Mouse (Mus musculus): ENCODE data around the gene Spen. TPM values are rescaled to one million over a fixed set of nuclear protein-coding genes. Genes with fewer than 3 reads are reported as not detected.
A peak's percentile ranks its signal among the peaks of the same experiment; 100 is the strongest.
"Not testable (repeated sequence)": the region's sequence is repeated elsewhere in the genome, so short reads cannot be mapped to it uniquely, and the experiment has no call there.

Spen gene
- polyA plus RNA-seq, 1 experiment, result 46.9 TPM

DNA sequence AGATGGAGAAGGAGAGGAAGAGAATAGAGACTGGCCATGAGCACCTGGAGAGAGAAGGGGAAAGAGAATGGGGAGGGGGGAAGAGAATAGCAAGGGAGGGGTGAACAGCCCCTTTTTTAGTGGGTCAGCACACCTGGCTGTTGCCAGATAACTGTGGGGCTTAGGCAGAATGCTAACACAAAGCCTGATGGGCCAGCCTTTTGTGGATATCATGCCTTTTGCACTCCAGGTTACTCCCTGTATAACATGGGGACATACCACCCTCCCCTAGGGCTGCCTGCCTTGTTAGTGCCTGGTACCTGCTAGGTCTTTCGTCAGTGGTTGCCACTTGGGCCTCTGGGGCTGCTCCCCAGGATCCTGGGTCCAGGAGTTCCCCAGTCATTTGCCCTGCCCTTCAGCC, 32.4 kb upstream of the Spen start:
- H3K36me3 ChIP-seq (ENCODE audit: control insufficient read depth, insufficient read depth, low read length, poor library complexity, severe bottlenecking), result no peaks in the 10 kb centered on the region
- no peaks in the 10 kb centered on the region for H3K27me3 ChIP-seq (ENCODE audit: control insufficient read depth, insufficient read depth, low read length, poor library complexity, severe bottlenecking)
- H3K9me3 ChIP-seq (replicated peaks; ENCODE audit: control insufficient read depth, insufficient read depth, low read length, poor library complexity, severe bottlenecking), result no peaks in the 10 kb centered on the region
- H3K27ac ChIP-seq (ENCODE audit: insufficient read depth, low read length), result peak overlapping the region; percentile 57
- peaks cover 18% of the 10 kb centered on the region for H3K4me1 ChIP-seq (ENCODE audit: control insufficient read depth, insufficient read depth, low read length)
- H3K4me3 ChIP-seq (ENCODE audit: low read depth, low read length), result peak overlapping the region; percentile 55
- TF ChIP-seq CTCF (IDR thresholded peaks at IDR 0.05; ENCODE audit: low read depth, low read length), result no peak
- no peak for TF ChIP-seq EP300 (IDR thresholded peaks at IDR 0.05; ENCODE audit: insufficient read depth, low read depth, low read length)
- TF ChIP-seq POLR2A (IDR thresholded peaks at IDR 0.05; ENCODE audit: insufficient read depth, low read length), result no peak
- H3K9ac ChIP-seq (ENCODE audit: low read depth, poor library complexity, severe bottlenecking), result peak overlapping the region; percentile 45

GRCm38 (mm10) chr4:141570004-141570403, 31.6 kb upstream of the Spen start:
- Histone ChIP-seq H3K9me3 (replicated peaks; ENCODE audit: control insufficient read depth, insufficient read depth, low read length, poor library complexity, severe bottlenecking) (no peaks in the 10 kb centered on the region), H3K4me3 (ENCODE audit: low read depth, low read length) (peak overlapping the region; percentile 24; the same call in 1 of the 2 replicates), H3K9ac (ENCODE audit: low read depth, poor library complexity, severe bottlenecking) (no peak overlapping the region), H3K36me3 (ENCODE audit: control insufficient read depth, insufficient read depth, low read length, poor library complexity, severe bottlenecking) (no peaks in the 10 kb centered on the region), H3K27me3 (ENCODE audit: control insufficient read depth, insufficient read depth, low read length, poor library complexity, severe bottlenecking) (no peaks in the 10 kb centered on the region), H3K27ac (ENCODE audit: insufficient read depth, low read length) (peak overlapping the region; percentile 95), H3K4me1 (ENCODE audit: control insufficient read depth, insufficient read depth, low read length) (peaks cover 18% of the 10 kb centered on the region)
- TF ChIP-seq EP300 (IDR thresholded peaks at IDR 0.05; ENCODE audit: insufficient read depth, low read depth, low read length) (peak; percentile 100), POLR2A (IDR thresholded peaks at IDR 0.05; ENCODE audit: insufficient read depth, low read length) (no peak), CTCF (IDR thresholded peaks at IDR 0.05; ENCODE audit: low read depth, low read length) (no peak)

GRCm38 (mm10) chr4:141568966-141569365, 30.6 kb upstream of the Spen start:
- Histone ChIP-seq H3K27me3 (ENCODE audit: control insufficient read depth, insufficient read depth, low read length, poor library complexity, severe bottlenecking) (no peaks in the 10 kb centered on the region), H3K4me1 (ENCODE audit: control insufficient read depth, insufficient read depth, low read length) (peaks cover 18% of the 10 kb centered on the region), H3K9me3 (replicated peaks; ENCODE audit: control insufficient read depth, insufficient read depth, low read length, poor library complexity, severe bottlenecking) (no peaks in the 10 kb centered on the region), H3K27ac (ENCODE audit: insufficient read depth, low read length) (peak overlapping the region; percentile 95), H3K36me3 (ENCODE audit: control insufficient read depth, insufficient read depth, low read length, poor library complexity, severe bottlenecking) (no peaks in the 10 kb centered on the region), H3K9ac (ENCODE audit: low read depth, poor library complexity, severe bottlenecking) (peak overlapping the region; percentile 6; the same call in 1 of the 2 replicates), H3K4me3 (ENCODE audit: low read depth, low read length) (no peak overlapping the region)
- no peak for TF ChIP-seq CTCF (IDR thresholded peaks at IDR 0.05; ENCODE audit: low read depth, low read length)
- no peak for TF ChIP-seq POLR2A (IDR thresholded peaks at IDR 0.05; ENCODE audit: insufficient read depth, low read length)
- no peak for TF ChIP-seq EP300 (IDR thresholded peaks at IDR 0.05; ENCODE audit: insufficient read depth, low read depth, low read length)

DNA sequence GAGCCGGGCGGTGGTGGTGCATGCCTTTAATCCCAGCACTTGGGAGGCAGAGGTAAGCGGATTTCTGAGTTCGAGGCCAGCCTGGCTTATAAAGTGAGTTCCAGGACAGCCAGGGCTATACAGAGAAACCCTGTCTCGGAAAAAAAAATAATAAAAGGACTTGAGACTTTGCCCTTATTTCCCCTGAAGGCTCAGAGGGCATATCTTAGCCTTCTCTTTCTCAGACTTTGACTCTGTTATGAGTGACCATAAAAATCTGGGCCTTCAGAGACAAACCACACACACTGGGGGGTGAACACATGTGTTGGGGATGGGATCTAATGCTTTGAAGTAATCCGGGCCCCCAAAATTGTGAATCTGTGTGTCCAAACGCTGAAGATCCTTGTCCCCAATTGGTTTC, 28.8 kb upstream of the Spen start:
- H3K27ac ChIP-seq (ENCODE audit: insufficient read depth, low read length); H3K27me3 ChIP-seq (ENCODE audit: control insufficient read depth, insufficient read depth, low read length, poor library complexity, severe bottlenecking); H3K4me3 ChIP-seq (ENCODE audit: low read depth, low read length); H3K9me3 ChIP-seq (replicated peaks; ENCODE audit: control insufficient read depth, insufficient read depth, low read length, poor library complexity, severe bottlenecking); H3K36me3 ChIP-seq (ENCODE audit: control insufficient read depth, insufficient read depth, low read length, poor library complexity, severe bottlenecking): not testable (repeated sequence)
- H3K9ac ChIP-seq (ENCODE audit: low read depth, poor library complexity, severe bottlenecking), result peak overlapping the region; percentile 57
- H3K4me1 ChIP-seq (ENCODE audit: control insufficient read depth, insufficient read depth, low read length), result peaks cover 12% of the 10 kb centered on the region

DNA sequence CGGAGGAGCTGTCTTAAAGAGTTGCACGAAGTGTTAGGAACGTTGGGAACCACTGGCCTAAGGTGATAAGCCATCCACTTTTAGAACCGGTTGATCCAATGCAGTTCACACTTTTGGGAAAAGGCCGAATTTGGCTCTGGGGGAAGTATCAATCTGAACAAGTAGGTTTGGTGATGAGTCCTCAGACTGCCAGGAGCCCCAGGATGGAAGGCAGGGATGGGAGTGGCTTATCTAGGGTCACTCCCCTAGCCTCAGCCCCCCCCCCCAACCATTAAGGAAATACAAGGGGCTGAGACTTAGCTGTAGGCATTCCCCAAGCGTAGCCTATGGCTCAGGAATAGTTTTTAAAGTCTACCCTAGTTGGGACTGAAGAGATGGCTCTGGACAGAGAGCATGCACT, 27.8 kb upstream of the Spen start:
- H3K4me3 ChIP-seq (ENCODE audit: low read depth, low read length), result peak overlapping the region; percentile 29; the same call in 1 of the 2 replicates
- no peaks in the 10 kb centered on the region for H3K27me3 ChIP-seq (ENCODE audit: control insufficient read depth, insufficient read depth, low read length, poor library complexity, severe bottlenecking)
- no peaks in the 10 kb centered on the region for H3K9me3 ChIP-seq (replicated peaks; ENCODE audit: control insufficient read depth, insufficient read depth, low read length, poor library complexity, severe bottlenecking)
- H3K36me3 ChIP-seq (ENCODE audit: control insufficient read depth, insufficient read depth, low read length, poor library complexity, severe bottlenecking), result no peaks in the 10 kb centered on the region
- peak overlapping the region; percentile 97 for H3K27ac ChIP-seq (ENCODE audit: insufficient read depth, low read length)
- peak overlapping the region; percentile 57 for H3K9ac ChIP-seq (ENCODE audit: low read depth, poor library complexity, severe bottlenecking)
- peaks cover 10% of the 10 kb centered on the region for H3K4me1 ChIP-seq (ENCODE audit: control insufficient read depth, insufficient read depth, low read length)
- TF ChIP-seq CTCF (IDR thresholded peaks at IDR 0.05; ENCODE audit: low read depth, low read length), result no peak
- peak; percentile 77 for TF ChIP-seq EP300 (IDR thresholded peaks at IDR 0.05; ENCODE audit: insufficient read depth, low read depth, low read length)
- TF ChIP-seq POLR2A (IDR thresholded peaks at IDR 0.05; ENCODE audit: insufficient read depth, low read length), result peak; percentile 14

DNA sequence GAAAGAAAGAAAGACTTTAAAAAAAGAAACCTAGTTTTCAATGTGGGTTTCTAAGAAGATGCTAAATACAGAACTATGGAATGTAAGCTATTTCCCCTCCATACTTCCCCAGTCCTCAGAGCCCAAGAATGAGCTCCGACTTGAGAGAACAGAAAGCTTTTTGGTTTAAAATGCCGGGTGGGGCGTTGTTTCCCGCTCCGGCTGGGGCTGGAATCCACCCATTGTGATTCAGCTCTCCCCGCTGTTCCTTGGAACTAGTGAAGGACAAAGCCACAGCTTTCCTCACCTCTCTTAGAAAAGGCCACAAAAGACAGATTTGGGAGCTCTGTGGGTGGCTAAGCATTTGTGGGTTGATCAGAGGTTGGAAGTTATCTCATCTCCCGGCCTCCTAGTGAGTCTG, 26.9 kb upstream of the Spen start:
- H3K9ac ChIP-seq (ENCODE audit: low read depth, poor library complexity, severe bottlenecking), result peak overlapping the region; percentile 6
- H3K4me3 ChIP-seq (ENCODE audit: low read depth, low read length), result no peak overlapping the region
- H3K27me3 ChIP-seq (ENCODE audit: control insufficient read depth, insufficient read depth, low read length, poor library complexity, severe bottlenecking), result no peaks in the 10 kb centered on the region
- TF ChIP-seq CTCF (IDR thresholded peaks at IDR 0.05; ENCODE audit: low read depth, low read length) (no peak), POLR2A (IDR thresholded peaks at IDR 0.05; ENCODE audit: insufficient read depth, low read length) (no peak), EP300 (IDR thresholded peaks at IDR 0.05; ENCODE audit: insufficient read depth, low read depth, low read length) (peak; percentile 100)
- peak overlapping the region; percentile 97; the same call in 1 of the 2 replicates for H3K27ac ChIP-seq (ENCODE audit: insufficient read depth, low read length)
- H3K36me3 ChIP-seq (ENCODE audit: control insufficient read depth, insufficient read depth, low read length, poor library complexity, severe bottlenecking), result no peaks in the 10 kb centered on the region
- peaks cover 8% of the 10 kb centered on the region for H3K4me1 ChIP-seq (ENCODE audit: control insufficient read depth, insufficient read depth, low read length)
- no peaks in the 10 kb centered on the region for H3K9me3 ChIP-seq (replicated peaks; ENCODE audit: control insufficient read depth, insufficient read depth, low read length, poor library complexity, severe bottlenecking)
